Mouse (Mus musculus) testis, postnatal 10 days (tissue): ENCODE measurements around the gene Smn1.
"Not testable (repeated sequence)": the region's sequence is repeated elsewhere in the genome, so short reads cannot be mapped to it uniquely, and the experiment has no call there.

Experiments
- DNase-seq: peaks from one replicate; pipeline ENCODE4 v3.0.0; 2021; ENCODE audit warnings: low spot score

Gene Smn1

DNA sequence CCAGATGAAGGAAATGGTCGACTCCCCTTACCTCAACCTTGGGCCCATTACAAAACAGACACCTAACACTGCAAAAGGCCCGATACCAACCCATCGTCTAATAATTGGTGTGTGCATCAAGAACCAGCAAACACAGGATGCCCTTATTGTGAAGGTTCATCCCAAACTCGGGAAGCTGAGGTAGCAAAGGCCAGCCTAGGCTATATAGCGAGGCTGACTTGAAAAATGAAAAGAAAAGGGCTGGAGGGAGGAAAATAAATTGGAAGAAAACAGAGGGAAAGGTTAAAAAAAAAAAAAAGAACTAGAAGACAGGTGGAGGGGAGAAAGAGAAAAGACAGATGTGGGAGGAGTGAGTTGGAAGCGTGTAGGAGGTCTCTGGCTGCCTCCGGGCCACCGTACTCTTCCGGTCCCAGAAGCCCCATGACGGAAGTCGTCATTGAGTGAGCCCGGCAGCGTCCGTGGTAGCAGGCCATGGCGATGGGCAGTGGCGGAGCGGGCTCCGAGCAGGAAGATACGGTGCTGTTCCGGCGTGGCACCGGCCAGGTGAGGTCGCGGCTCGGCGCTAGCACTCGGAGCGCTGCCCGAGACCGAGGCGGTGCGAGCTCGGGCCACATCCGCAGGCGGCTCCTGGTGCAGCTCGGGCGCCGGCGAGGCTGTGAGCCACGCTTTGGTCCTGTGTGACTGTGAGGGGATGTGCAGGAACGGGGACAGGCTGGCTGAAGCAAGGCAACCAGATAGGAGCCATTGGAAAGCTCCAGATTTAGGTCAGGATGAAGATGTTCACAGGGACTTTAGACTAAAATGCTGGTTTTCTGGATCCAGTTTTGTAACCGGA is at the start of gene Smn1:
TSS of gene Smn1 (plus strand) at position 430 of the 835 bp plus-strand sequence.
- peak; percentile 90 for DNase-seq

GRCm38 (mm10) chr13:100098808-100099207 is 25.8 kb upstream of the Smn1 start:
- DNase-seq = no peak

DNA sequence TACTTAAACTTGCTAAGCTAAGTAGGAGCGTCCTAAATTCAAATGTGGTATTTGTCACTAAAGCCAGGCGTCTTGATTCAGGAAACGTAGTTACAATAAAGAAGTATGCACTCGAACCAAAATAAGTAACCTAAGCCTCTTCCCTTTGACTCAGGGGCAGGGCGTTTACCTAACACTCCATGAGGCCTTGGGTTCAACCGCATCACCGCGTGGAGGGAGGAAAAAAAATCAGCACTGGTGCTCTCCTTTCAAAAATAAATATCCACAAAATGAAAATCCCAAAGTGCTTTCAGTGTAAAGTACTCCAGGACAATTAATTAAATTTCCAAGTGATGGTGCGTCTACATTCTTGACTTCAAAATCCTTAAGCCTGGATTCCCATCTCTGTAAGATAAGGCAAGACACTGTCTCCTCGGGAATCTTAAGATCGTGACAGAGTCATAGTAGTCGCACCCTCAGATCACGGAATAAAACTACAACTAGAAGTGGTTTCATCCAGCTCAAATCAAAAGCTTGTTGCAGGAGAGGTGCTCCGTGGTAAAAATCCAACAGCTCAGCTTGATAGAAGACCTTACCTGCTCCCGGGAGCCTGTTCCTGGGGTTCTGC is 21.5 kb upstream of the Smn1 start:
- DNase-seq = no peak

- peak; percentile 98 for DNase-seq
Measured at GRCm38 (mm10) chr13:100103748-100104254, 20.9 kb upstream of the Smn1 start, which contains the start of gene Bdp1. Gene Bdp1, minus strand, starts transcription at chr13:100104070.

GRCm38 (mm10) chr13:100107652-100108472 is 16.8 kb upstream of the Smn1 start, which contains the start of gene Serf1:
Gene Serf1, plus strand, starts transcription at chr13:100108012.
- peak; percentile 91 for DNase-seq

DNA sequence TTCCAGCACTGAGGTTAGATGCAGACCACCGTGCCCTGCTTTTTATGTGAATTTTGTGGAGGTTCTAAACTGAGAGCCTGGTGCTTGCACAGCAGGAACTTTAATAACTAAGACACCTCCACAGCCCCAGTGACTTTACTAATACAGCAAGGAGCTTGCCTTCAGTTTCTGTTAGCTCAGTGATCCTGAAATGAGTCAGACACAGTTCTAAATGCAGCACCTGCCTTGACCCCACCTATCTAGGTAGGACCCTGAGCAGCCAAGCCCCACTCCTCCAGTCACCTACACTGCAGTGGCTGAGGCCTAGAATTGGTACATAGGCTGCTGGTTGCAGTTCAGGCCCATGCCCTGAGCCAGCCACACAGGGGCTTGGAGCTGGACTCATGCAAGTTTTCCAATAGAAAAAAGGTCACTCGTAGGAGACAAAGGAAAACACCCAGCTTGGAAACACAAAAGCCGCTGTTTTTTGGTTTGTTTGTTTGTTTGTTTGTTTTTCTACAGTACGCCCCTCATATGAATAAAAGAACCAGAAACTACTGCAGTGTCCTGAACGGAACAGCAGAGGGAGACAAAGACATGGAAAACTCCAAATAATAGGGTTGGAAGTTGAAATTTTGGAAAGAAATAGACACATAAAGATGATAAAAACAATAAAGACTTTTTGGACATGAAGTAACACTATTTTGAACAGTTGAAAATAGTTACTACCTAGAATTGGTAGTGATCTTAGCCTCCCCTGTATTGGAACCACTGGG is 12.3 kb upstream of the Smn1 start:
- DNase-seq = no peak

GRCm38 (mm10) chr13:100123970-100124369 is 682 bp upstream of the Smn1 start:
- DNase-seq = no peak

- peak; percentile 35 for DNase-seq
Measured at GRCm38 (mm10) chr13:100125258-100125643, 599 bp downstream of the Smn1 start.

- no peak for DNase-seq
Measured at GRCm38 (mm10) chr13:100141646-100142314, 17.1 kb downstream of the Smn1 start.

GRCm38 (mm10) chr13:100152659-100153058 is 28.0 kb downstream of the Smn1 start:
- no peak for DNase-seq

DNA sequence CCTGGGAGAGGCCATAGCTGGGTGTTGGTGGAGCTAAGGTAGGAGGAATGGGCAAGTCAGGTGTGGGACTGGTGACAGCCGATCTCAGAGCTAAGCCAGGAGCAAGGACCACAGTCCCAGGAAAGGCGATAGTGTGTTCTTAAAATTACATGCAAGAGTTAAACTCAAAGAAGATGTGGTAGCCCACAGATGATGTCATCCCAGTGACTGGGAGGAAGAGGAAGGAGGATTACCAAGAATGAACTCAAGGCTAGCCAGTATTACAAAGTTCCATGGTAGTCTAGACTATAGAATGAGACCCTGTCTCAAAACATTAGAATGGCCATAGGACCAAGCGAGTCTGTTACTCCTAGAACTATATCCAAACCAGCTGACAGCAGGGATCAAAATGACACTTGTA is 32.0 kb downstream of the Smn1 start:
- no peak for DNase-seq

DNA sequence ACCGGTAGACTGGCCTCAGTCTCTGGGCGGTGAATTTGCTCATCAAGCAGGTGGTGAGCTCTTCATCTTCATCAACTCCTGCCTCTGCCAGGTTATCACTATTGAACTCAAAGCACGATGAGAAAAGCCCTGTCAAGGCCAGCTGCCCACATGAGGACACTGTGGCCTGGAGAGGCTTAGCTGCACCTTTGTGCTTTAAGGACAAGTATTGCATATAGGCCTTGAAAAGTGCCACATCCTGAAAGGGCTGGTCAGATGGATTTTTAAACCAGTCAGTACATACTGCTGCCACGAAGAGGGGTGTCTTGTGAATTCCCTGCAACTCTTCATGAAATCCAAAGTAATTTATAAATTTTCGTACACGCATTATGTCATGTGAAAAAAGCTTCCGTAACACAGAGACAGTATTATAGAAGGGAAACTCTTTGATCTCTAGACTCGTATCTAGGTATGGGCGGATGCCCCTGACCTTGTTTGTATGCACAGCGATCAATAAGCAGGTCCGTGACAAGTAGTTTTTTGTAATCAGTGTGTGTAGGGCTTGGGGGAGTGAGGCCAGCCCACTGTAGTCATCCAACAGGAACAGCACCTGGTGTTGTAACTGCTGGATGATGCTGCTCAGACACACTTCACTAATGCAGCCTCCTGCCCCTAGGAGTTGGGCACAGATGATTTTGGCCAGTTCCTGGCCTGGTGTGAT is 36.7 kb downstream of the Smn1 start:
- DNase-seq = not testable (repeated sequence)

DNA sequence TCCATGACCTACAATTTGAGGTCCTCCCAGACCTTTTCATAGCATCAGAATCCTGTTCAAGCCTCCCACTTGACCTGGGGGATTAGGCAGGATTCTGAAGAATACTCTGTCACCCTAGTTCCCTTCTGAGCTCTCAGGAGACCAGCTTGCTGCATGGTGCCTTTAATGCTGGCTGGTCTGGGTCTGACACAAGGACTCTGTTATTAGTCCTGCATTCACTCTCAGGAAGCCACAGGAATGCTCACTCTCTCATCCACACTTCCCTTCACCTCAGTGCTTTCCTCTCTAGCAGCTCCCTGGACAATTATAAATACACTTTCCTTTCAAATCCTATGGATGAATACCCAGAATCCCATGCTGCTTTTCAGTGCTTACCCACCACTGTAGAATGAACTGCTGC is 37.8 kb downstream of the Smn1 start:
- not testable (repeated sequence) for DNase-seq

GRCm38 (mm10) chr13:100166378-100166777 is 41.7 kb downstream of the Smn1 start:
- not testable (repeated sequence) for DNase-seq

- DNase-seq = not testable (repeated sequence)
Measured at GRCm38 (mm10) chr13:100174360-100174759, 49.7 kb downstream of the Smn1 start.

DNA sequence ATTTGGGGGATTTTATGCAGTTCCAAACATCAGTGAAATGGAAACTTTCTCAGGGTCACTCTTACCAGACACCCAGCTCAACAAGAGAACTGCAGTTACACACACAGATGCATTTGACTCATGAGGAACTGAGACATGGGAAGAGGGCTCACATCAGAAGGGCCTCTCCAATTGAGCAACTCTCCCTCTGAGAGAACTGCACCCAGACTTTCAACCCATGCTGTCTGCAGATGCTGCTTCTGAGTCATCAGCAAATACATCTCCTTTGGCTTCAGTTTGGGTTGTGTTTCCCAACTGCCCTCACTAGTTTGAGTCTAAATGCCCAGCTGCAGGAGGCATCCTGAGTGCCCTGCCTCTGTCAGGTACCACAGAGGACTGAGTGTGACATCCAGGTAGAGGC is 58.5 kb downstream of the Smn1 start:
- not testable (repeated sequence) for DNase-seq
